ENCODE assay signal across 8 mouse cellular contexts in the genomic region with DNA sequence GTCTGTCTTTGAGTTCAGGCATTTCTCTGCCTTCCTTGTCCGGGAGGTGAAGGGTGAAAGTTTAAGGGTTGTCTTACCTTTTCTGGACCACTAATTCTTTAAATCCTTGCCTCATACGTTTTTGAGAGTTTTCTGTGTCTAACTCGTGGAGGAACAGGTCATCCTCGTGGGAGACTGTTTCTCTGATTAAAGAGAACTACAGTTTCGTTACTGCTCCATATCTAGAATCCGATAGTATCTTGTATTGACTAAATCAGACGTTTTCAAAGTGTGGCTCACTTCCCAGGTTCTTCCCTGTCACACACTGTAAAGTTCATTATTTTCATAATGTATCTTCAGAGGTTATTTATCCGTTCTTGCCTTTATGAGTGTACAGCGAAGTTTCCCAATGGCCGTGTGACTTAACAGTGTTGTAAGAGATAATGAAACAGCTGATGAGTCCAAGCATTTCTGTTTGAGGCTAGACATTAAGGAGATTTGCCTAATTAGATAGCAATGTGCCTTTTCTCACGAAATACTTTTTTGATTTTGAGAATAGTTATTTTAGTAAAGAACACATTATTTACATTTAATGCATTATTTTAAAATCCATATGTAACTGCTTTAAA. TPM values are rescaled to one million over a fixed set of nuclear protein-coding genes. Genes with fewer than 3 reads are reported as not detected.
DNase-seq lines count a peak whose midpoint lies in the region; ATAC-seq and TF ChIP-seq lines count a peak whose summit lies in the region.

No protein-coding gene starts in this region.

- ATAC-seq in embryonic facial prominence, embryonic 12.5 days (ENCODE audit: insufficient number of reproducible peaks, insufficient read depth, low FRiP score, low TSS enrichment) = no peak
- ATAC-seq in intestine, embryonic 14.5 days (replicated peaks; ENCODE audit: low FRiP score, low TSS enrichment, low read depth) = no peak
- ATAC-seq in midbrain, embryonic 16.5 days = no peak

- 19% methylated on average over 11 of the region's 11 CpGs for WGBS in embryonic facial prominence, embryonic 12.5 days
- WGBS in intestine, embryonic 14.5 days = 14% methylated on average over 11 of the region's 11 CpGs
- WGBS in midbrain, embryonic 16.5 days = 7% methylated on average over 11 of the region's 11 CpGs

- peak overlapping the region; percentile 88 for H3K4me3 ChIP-seq in layer of hippocampus, adult 2 months
- H3K4me3 ChIP-seq in embryonic facial prominence, embryonic 12.5 days = peak overlapping the region; percentile 85
- peak overlapping the region; percentile 80 for H3K4me3 ChIP-seq in intestine, embryonic 14.5 days (ENCODE audit: low read depth, low read length)
- peak overlapping the region; percentile 87 for H3K4me3 ChIP-seq in midbrain, embryonic 16.5 days (ENCODE audit: low read depth, low read length)

- no peaks in the 10 kb centered on the region for H3K9me3 ChIP-seq in embryonic facial prominence, embryonic 12.5 days
- H3K9me3 ChIP-seq in intestine, embryonic 14.5 days (ENCODE audit: control insufficient read depth, low read length) = 0 out of 2 replicates have a peak, but pooled peaks cover 2% of the 10 kb centered on the region
- no peaks in the 10 kb centered on the region for H3K9me3 ChIP-seq in midbrain, embryonic 16.5 days (replicated peaks; ENCODE audit: control insufficient read depth, low read length, poor library complexity, severe bottlenecking)

- DNase-seq in layer of hippocampus, adult 2 months (ENCODE audit: low spot score in 2 of 2) = no peak
- DNase-seq in layer of hippocampus, adult 9-11 months = no peak
- DNase-seq in intestine, embryonic 14.5 days (ENCODE audit: low spot score) = no peak
- no peak for DNase-seq in thymus, adult 18-20 months
- no peak for DNase-seq in spleen, adult 18-20 months
- DNase-seq in urinary bladder, postnatal 10 days (ENCODE audit: low spot score) = no peak

- no peaks in the 10 kb centered on the region for H3K36me3 ChIP-seq in embryonic facial prominence, embryonic 12.5 days
- no peaks in the 10 kb centered on the region for H3K36me3 ChIP-seq in intestine, embryonic 14.5 days (ENCODE audit: control insufficient read depth, insufficient read depth, low read length)
- no peaks in the 10 kb centered on the region for H3K36me3 ChIP-seq in midbrain, embryonic 16.5 days (ENCODE audit: control insufficient read depth, insufficient read depth, low read length)

- H3K9ac ChIP-seq in embryonic facial prominence, embryonic 12.5 days = peak overlapping the region; percentile 73
- H3K9ac ChIP-seq in intestine, embryonic 14.5 days (ENCODE audit: low read length) = peak overlapping the region; percentile 12; the same call in 1 of the 2 replicates
- H3K9ac ChIP-seq in midbrain, embryonic 16.5 days (ENCODE audit: low read depth, low read length) = peak overlapping the region; percentile 77

- H3K27me3 ChIP-seq in embryonic facial prominence, embryonic 12.5 days = no peaks in the 10 kb centered on the region
- H3K27me3 ChIP-seq in intestine, embryonic 14.5 days (replicated peaks; ENCODE audit: control insufficient read depth, insufficient read depth, low read length) = no peaks in the 10 kb centered on the region
- H3K27me3 ChIP-seq in midbrain, embryonic 16.5 days (ENCODE audit: control insufficient read depth, insufficient read depth, low read depth, low read length) = no peaks in the 10 kb centered on the region

- no peaks in the 10 kb centered on the region for H3K4me1 ChIP-seq in embryonic facial prominence, embryonic 12.5 days
- H3K4me1 ChIP-seq in intestine, embryonic 14.5 days (replicated peaks; ENCODE audit: control insufficient read depth, insufficient read depth, low read length) = no peaks in the 10 kb centered on the region; the same call in 1 of the 2 replicates
- 0 out of 2 replicates have a peak, but pooled peaks cover 5% of the 10 kb centered on the region for H3K4me1 ChIP-seq in midbrain, embryonic 16.5 days (ENCODE audit: control insufficient read depth, insufficient read depth, low read length)

- peak overlapping the region; percentile 93 for H3K27ac ChIP-seq in layer of hippocampus, adult 2 months
- no peak overlapping the region for H3K27ac ChIP-seq in embryonic facial prominence, embryonic 12.5 days
- H3K27ac ChIP-seq in intestine, embryonic 14.5 days (ENCODE audit: low read depth) = no peak overlapping the region
- no peak overlapping the region for H3K27ac ChIP-seq in midbrain, embryonic 16.5 days (ENCODE audit: low read length)

- no peak for TF ChIP-seq CTCF in layer of hippocampus, adult 2 months (conservative IDR thresholded peaks at IDR 0.05)

- H3K4me2 ChIP-seq in embryonic facial prominence, embryonic 12.5 days (replicated peaks) = peak overlapping the region; percentile 59
- peak overlapping the region; percentile 56 for H3K4me2 ChIP-seq in intestine, embryonic 14.5 days (ENCODE audit: low read length)
- H3K4me2 ChIP-seq in midbrain, embryonic 16.5 days (ENCODE audit: low read length) = peak overlapping the region; percentile 79

RNA-seq across cellular contexts. Expression of gene Tmem38b, which starts 0.9 kb away (rescaled TPM):
- total RNA-seq in layer of hippocampus, adult 2 months (2021) = 10 to 100 TPM; 14.9 to 21.6 TPM
- polyA plus RNA-seq in embryonic facial prominence, embryonic 12.5 days (2016; fragmentation: Nextera tagmentation; extraction: Ambion mirVana) = 7.9 and 8.5 TPM in 2 replicates
- 6.2 and 7.2 TPM in 2 replicates for polyA plus RNA-seq in intestine, embryonic 14.5 days (2014; fragmentation: Nextera tagmentation; extraction: Ambion mirVana)
- polyA plus RNA-seq in midbrain, embryonic 16.5 days (2015; fragmentation: Nextera tagmentation; extraction: Ambion mirVana) = 7.7 and 8.3 TPM in 2 replicates

RNA-seq across cellular contexts. Expression of gene Tal2, which starts 47.2 kb away (rescaled TPM):
- total RNA-seq in layer of hippocampus, adult 2 months (2021) = under 1 TPM; 0.22 to 0.28 TPM
- polyA plus RNA-seq in embryonic facial prominence, embryonic 12.5 days (2016; fragmentation: Nextera tagmentation; extraction: Ambion mirVana) = 0.17 and 0.53 TPM in 2 replicates
- not detected in 2 replicates for polyA plus RNA-seq in intestine, embryonic 14.5 days (2014; fragmentation: Nextera tagmentation; extraction: Ambion mirVana)
- 2.0 and 2.3 TPM in 2 replicates for polyA plus RNA-seq in midbrain, embryonic 16.5 days (2015; fragmentation: Nextera tagmentation; extraction: Ambion mirVana)

Comparison
In these comparisons a context has a peak if more than half of its experiments do, and no peak if none do; other contexts are left out.
1. H3K9ac ChIP-seq: peak in every context shown above with its lines; median percentile 77 in midbrain, embryonic 16.5 days; 73 in embryonic facial prominence, embryonic 12.5 days; 12 in intestine, embryonic 14.5 days.